Mouse (Mus musculus) heart, embryonic 14.5 days (tissue): ENCODE data around the gene B230104I21Rik. TPM values are rescaled to one million over a fixed set of nuclear protein-coding genes. Genes with fewer than 3 reads are reported as not detected.
A peak's percentile ranks its signal among the peaks of the same experiment; 100 is the strongest.

ENCODE experiments used
- ATAC-seq: fragments of 200-750 bp; cut with Nextera tagmentation; 2 replicates; pipeline ENCODE4 v1.8.0; 2017; ENCODE audit warnings: low read depth, moderate TSS enrichment; ENCODE audit not compliant: insufficient number of reproducible peaks, insufficient read depth, low FRiP score
- H3K27ac ChIP-seq, 2 experiments: fragments of 200-500 bp in 1 of 2; fragments of 300-500 bp in 1 of 2; sonication (generic) in 1 of 2; replicated peaks in 1 of 2; 2 replicates each; pipeline ENCODE4 v1.5.1; 2012 to 2014; ENCODE audit warnings: low read depth in 2 of 2, low read length in 2 of 2, control low read depth in 1 of 2, mild to moderate bottlenecking in 1 of 2, mixed read lengths in 1 of 2; ENCODE audit not compliant: control insufficient read depth in 1 of 2, insufficient read depth in 1 of 2
- H3K27me3 ChIP-seq: fragments of 300-500 bp; sonication (generic); 2 replicates; pipeline ENCODE4 v1.6.1; 2014; ENCODE audit warnings: mild to moderate bottlenecking, low read length, control low read depth; ENCODE audit not compliant: control insufficient read depth, insufficient read depth
- H3K36me3 ChIP-seq: fragments of 300-500 bp; sonication (generic); 2 replicates; pipeline ENCODE4 v1.6.1; 2014; ENCODE audit warnings: mild to moderate bottlenecking, control low read depth, low read length, mixed read lengths; ENCODE audit not compliant: control insufficient read depth, insufficient read depth
- H3K4me1 ChIP-seq, 2 experiments: fragments of 200-500 bp in 1 of 2; fragments of 300-500 bp in 1 of 2; sonication (generic) in 1 of 2; 2 replicates each; pipeline ENCODE4 v1.6.1; 2012 to 2014; ENCODE audit warnings: low read length in 2 of 2, control low read depth in 1 of 2, mixed read lengths in 1 of 2; ENCODE audit not compliant: control insufficient read depth in 2 of 2, insufficient read depth in 2 of 2
- H3K4me2 ChIP-seq: fragments of 300-500 bp; sonication (generic); 2 replicates; pipeline ENCODE4 v1.6.1; 2014; ENCODE audit warnings: mild to moderate bottlenecking, low read length
- H3K4me3 ChIP-seq, 2 experiments: fragments of 200-500 bp in 1 of 2; fragments of 300-500 bp in 1 of 2; sonication (generic) in 1 of 2; 2 replicates each; pipeline ENCODE4 v1.5.1; 2012 to 2014; ENCODE audit warnings: low read length in 2 of 2, mild to moderate bottlenecking in 2 of 2, control low read depth in 1 of 2, low read depth in 1 of 2, moderate library complexity in 1 of 2; ENCODE audit not compliant: control insufficient read depth in 1 of 2, insufficient read depth in 1 of 2
- H3K9ac ChIP-seq: fragments of 300-500 bp; sonication (generic); 2 replicates; pipeline ENCODE4 v1.6.1; 2014; ENCODE audit warnings: mild to moderate bottlenecking, low read length
- H3K9me3 ChIP-seq: fragments of 300-500 bp; sonication (generic); 2 replicates; pipeline ENCODE4 v1.6.1; 2016; ENCODE audit warnings: low read length, control low read depth; ENCODE audit not compliant: control insufficient read depth
- WGBS: fragments of 180-500 bp; shearing (Covaris S2); extraction: QIAGEN DNeasy Blood & Tissue Kit; methylation state at CpG from one replicate; pipeline ENCODE4 v1.1.7; 2014; 5-methylcytosine and 5-hydroxymethylcytosine counted together
- polyA plus RNA-seq: library from polyadenylated mRNA; unstranded; fragments of >200 nt; fragmentation: Nextera tagmentation; extraction: Ambion mirVana; gene quantifications from 2 replicates; pipeline ENCODE4 v1.2.1, GENCODE M21; 2014

Gene B230104I21Rik
- not detected in 2 replicates for polyA plus RNA-seq

- Histone ChIP-seq H3K27ac (peak within 1 kb of the TSS; percentile 70 to 75), H3K9ac (no peak within 1 kb of the TSS; the same call in 1 of the 2 replicates), H3K4me2 (peak within 1 kb of the TSS; percentile 50), H3K36me3 (peaks cover 27% of the 10 kb centered on the region), H3K4me1 (peaks cover 22 to 37% of the 10 kb centered on the region in 2 experiments), H3K4me3 (peak within 1 kb of the TSS in 1 of 2 experiments; percentile 10; a peak in 2 of 4 replicates), H3K9me3 (no peaks in the 10 kb centered on the region), H3K27me3 (no peaks in the 10 kb centered on the region)
- ATAC-seq: no peak
- 70% methylated on average over 12 of the region's 12 CpGs for WGBS
Observed at GRCm38 (mm10) chr4:154335761-154336160, at the start of gene B230104I21Rik. B230104I21Rik (plus strand) TSS chr4:154336127.

DNA sequence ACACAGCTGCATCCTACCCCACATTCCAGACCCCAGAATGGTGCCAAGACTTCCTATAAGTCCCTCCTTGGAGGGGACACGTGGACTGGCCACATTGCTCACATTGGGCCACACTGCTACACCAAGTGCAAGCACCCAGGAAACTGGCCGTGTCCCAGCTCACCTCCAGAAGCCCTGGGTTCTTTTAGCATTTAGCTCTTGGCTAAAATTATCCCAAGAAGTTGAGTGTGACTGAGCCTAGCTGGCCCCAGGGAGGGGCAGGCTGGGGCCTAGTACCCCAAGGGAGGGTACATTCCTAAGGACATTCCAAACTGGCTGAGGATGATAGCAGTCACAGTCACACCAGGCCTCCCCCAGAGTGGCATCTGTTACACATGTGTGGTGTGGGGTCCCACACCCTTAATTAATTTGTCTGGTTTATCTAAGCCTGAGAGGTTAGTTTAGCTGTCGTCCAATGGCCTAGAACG is 42.2 kb upstream of the B230104I21Rik start:
- no peak; the same call in 1 of the 2 replicates for ATAC-seq
- H3K36me3 ChIP-seq: no peaks in the 10 kb centered on the region
- 26% methylated on average over 4 of the region's 4 CpGs for WGBS

GRCm38 (mm10) chr4:154294262-154294731 is 41.6 kb upstream of the B230104I21Rik start:
- H3K9me3 ChIP-seq: no peaks in the 10 kb centered on the region
- no peak overlapping the region for H3K4me3 ChIP-seq
- H3K36me3 ChIP-seq: no peaks in the 10 kb centered on the region
- H3K27ac ChIP-seq: peak overlapping the region in 1 of 2 experiments; percentile 12; a peak in 2 of 4 replicates
- peaks cover 5% of the 10 kb centered on the region; the same call in 1 of the 2 replicates for H3K27me3 ChIP-seq
- WGBS: 40% methylated on average over 8 of the region's 8 CpGs
- H3K4me2 ChIP-seq: no peak overlapping the region
- no peak; the same call in 1 of the 2 replicates for ATAC-seq
- H3K4me1 ChIP-seq: peaks cover 16 to 21% of the 10 kb centered on the region in 2 experiments
- no peak overlapping the region for H3K9ac ChIP-seq

More for the DNA sequence above, 42.2 kb upstream of the B230104I21Rik start:
- Histone ChIP-seq H3K4me1 (peaks cover 16 to 21% of the 10 kb centered on the region in 2 experiments), H3K4me3 (no peak overlapping the region), H3K9me3 (no peaks in the 10 kb centered on the region), H3K27ac (peak overlapping the region in 1 of 2 experiments; percentile 12; a peak in 2 of 4 replicates), H3K4me2 (no peak overlapping the region), H3K27me3 (no peaks in the 10 kb centered on the region; the same call in 1 of the 2 replicates), H3K9ac (peak overlapping the region; percentile 2; the same call in 1 of the 2 replicates)

DNA sequence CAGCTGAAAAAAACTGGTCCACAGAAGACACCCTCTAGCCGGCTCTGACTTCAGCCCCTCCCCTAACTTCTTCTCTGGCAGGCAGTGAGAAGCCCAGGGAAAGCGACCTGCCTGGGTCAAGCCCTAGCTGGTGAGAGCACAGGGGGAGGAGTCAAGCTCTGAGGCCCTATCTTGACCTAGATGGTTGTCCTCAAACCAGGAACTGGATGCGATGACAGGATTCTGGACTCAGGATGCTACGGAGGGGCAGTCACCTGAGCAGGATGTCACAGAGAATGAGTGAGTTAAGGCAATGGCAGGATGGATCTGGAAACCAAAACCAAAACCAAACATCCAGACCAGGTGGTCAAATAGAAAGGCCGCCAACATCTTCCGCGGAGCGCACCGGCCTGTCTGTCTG is 38.2 kb upstream of the B230104I21Rik start:
- WGBS: 35% methylated on average over 9 of the region's 9 CpGs
- Histone ChIP-seq H3K9me3 (no peaks in the 10 kb centered on the region), H3K27me3 (peaks cover 22% of the 10 kb centered on the region), H3K4me1 (peaks cover 18 to 24% of the 10 kb centered on the region in 2 experiments), H3K36me3 (no peaks in the 10 kb centered on the region), H3K4me2 (no peak overlapping the region), H3K4me3 (no peak overlapping the region), H3K9ac (no peak overlapping the region), H3K27ac (no peak overlapping the region)
- ATAC-seq: no peak

- ATAC-seq: no peak
- Histone ChIP-seq H3K4me3 (peak overlapping the region; percentile 48 to 55), H3K4me2 (peak overlapping the region; percentile 69), H3K27me3 (peaks cover 22% of the 10 kb centered on the region), H3K9me3 (no peaks in the 10 kb centered on the region), H3K9ac (peak overlapping the region; percentile 48), H3K27ac (no peak overlapping the region), H3K4me1 (peaks cover 4 to 6% of the 10 kb centered on the region in 2 experiments; a peak in 1 of 4 replicates), H3K36me3 (no peaks in the 10 kb centered on the region)
- 1% methylated on average over 57 of the region's 66 CpGs for WGBS
Observed at GRCm38 (mm10) chr4:154299541-154300271, 36.2 kb upstream of the B230104I21Rik start.

DNA sequence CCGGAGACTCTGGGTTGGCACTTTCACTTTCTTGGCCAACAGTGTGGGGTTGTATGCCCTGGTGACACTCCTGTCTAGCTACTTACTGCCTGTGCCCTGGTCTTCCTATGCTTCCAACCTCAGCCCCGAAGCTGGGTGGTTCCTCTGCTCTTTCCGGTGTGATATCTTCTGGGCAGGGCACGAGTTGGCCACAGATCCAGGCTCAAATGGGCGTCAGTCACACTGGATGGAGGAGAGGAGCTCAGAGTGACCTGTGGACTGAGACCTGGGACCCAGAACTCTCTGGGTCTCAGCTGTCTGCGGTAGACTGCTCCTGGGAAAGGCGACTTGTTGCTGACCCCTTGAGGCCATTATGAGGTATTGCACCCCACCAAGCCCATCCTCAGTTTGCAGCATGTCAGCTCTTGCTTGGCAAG is 34.5 kb upstream of the B230104I21Rik start, which contains the start of gene Arhgef16:
Gene Arhgef16 (minus strand): TSS at position 211 of the 416 bp plus-strand sequence.
- Histone ChIP-seq H3K4me1 (peaks cover 4 to 6% of the 10 kb centered on the region in 2 experiments; a peak in 1 of 4 replicates), H3K27me3 (peaks cover 22% of the 10 kb centered on the region), H3K9ac (no peak within 1 kb of the TSS), H3K9me3 (0 out of 2 replicates have a peak, but pooled peaks cover 2% of the 10 kb centered on the region), H3K27ac (no peak within 1 kb of the TSS), H3K4me2 (0 out of 2 replicates have a peak within 1 kb of the TSS, but pooled peaks have one; percentile 21), H3K4me3 (no peak within 1 kb of the TSS), H3K36me3 (no peaks in the 10 kb centered on the region)
- WGBS: 16% methylated on average over 7 of the region's 7 CpGs
- ATAC-seq: no peak

DNA sequence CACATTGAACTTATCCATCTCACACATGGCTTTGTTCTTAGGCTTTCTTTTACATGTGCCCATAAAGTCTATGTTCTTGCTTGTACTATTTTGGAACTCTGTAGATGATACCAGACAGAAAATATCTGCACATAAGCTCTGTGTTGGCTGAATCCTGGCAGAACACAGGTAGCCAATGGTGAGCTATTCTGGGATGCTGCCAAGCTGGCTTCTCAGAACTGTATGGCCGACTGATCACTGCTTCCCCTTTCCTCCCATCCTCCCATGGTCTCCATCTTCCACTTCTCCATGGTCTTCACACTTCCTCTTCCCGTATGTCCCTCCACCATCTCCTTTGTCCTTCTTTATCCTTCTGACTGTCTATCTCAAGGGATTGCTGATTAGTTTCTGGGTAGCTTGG is 26.8 kb upstream of the B230104I21Rik start:
- H3K4me2 ChIP-seq: no peak overlapping the region
- H3K4me3 ChIP-seq: no peak overlapping the region
- 72% methylated on average over 2 of the region's 2 CpGs for WGBS
- H3K36me3 ChIP-seq: no peaks in the 10 kb centered on the region
- 0 out of 2 replicates have a peak, but pooled peaks cover 2% of the 10 kb centered on the region for H3K9me3 ChIP-seq
- H3K9ac ChIP-seq: no peak overlapping the region
- no peak for ATAC-seq
- no peaks in the 10 kb centered on the region for H3K4me1 ChIP-seq
- H3K27ac ChIP-seq: no peak overlapping the region
- no peaks in the 10 kb centered on the region for H3K27me3 ChIP-seq
